Mouse (Mus musculus): Measurements from ENCODE around the gene Nos1ap.

Nos1ap gene

DNA sequence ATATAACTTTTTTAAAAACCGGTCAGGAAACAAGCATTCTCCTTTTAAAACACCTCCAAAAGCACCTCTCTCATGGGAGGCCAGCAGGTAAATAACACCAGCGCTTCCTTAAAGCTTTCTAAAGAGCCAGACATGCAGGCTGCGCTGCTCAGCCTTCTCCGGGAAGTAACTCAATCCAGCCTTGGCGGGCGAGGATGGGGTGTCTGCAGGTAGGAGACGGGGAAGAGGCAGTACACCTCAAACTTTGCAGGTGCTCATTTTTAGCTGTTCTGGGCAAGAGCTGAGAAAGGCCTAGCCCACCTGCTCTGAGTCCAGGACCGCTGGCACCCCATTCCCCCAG lies 812 bp downstream of the Nos1ap start:
- peak; percentile 57 for DNase-seq (ENCODE audit: low read depth, low spot score)

DNA sequence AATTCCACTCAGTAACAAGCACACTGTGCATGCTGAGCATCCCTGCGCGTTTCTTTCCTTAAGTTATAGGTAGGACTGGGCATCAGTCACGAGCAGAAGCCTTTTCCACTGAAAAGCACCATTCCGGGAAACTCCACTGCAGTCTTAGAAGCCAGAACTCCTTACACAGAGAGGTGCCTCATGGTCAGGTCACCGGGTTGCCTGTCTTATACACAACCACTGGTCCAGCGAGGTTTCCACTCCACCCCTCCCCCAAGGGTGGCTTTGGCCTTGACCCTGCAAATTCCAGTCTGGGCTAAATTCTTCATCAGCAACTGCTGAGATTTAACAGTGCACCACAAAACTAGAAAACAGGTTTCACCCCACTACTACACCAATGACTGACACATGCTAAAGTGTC lies 1.3 kb downstream of the Nos1ap start:
- DNase-seq (ENCODE audit: low read depth, low spot score) = peak; percentile 27

DNA sequence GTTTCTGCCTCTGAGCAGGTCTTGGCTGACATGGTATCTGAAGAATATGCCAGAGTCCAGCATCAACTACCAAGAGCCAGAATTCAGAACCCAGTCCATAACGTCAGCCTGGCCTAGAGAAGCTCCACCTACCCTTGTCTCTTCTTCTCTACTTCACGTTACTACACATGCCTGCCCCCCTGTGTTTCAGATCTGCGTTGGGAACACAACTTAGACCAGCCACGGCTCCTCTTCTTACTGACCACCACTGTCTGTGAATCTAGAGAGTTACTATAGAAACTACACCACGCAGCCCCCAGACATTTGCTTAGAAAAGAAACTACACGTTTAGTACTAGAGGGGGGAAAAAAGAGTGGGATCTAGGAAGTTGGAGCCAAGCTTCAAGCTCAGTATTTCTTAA lies 2.9 kb downstream of the Nos1ap start:
- DNase-seq (ENCODE audit: low read depth, low spot score) = peak; percentile 58

DNA sequence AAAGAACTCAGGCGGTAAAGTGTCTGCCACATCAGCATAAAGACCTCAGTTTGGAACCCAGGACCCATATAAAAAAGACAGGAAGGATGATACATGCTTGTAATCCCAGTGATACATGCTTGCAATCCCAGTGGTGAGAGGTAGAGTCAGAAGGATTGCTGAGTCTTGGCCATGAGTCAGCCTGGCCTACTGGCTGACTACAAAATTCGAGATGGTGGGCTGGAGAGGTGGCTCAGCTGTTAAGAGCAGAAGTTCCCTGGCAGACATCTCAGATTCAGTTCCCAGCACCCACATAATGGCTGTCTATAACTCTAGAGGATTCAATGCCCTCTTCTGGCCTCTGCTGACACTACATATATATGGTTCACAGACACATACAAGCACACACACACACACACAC lies 5.7 kb downstream of the Nos1ap start:
- peak; percentile 58 for DNase-seq (ENCODE audit: low read depth, low spot score)

DNA sequence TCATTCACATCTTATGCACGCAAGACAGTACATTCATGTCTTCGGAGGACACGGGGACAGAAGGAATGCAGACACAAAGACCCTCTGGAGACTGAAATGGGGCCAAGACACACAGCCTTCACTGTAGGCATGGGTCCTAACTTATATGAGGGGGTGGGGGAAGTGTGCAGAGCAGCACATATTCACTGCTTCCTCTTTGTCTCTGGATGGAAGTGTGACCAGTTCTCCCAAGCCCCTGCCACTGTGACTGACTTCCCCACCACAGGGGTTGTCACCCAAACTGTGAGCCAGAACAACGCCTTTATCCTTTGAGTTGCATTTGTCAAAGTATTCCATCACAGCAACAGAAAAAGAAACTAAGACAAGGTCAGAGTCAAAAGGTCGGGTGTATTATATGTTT lies 7.3 kb downstream of the Nos1ap start:
- no peak for DNase-seq (ENCODE audit: low read depth, low spot score)

DNA sequence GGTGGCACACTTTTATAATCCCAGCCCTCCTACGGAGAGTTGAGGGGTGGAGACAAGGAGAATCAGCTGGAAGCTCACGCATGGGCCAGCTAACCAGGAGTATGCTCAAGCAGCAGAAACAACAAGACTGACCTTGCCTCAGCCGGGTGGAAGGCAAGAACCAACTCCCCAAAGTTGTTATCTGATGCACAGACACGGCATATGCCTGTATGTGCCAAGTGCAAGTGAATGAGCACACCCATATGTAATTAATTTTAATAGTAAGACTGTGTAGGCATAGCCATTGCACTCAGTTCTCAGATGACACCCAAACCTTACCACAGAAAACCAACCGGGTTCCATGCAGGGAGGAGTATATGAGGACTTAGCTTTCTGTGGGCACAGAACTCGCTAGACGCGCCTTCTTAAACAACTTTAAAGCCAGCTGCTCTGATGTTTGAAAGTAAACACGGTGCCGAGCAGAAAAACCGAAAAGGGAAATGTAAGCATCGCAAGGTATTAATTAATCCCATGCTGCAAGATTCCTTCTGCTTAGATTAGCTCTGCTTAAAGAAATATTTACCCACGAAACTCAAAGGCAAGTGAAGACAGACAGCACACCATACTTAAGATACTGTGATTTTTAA lies 9.1 kb downstream of the Nos1ap start:
- DNase-seq (ENCODE audit: low read depth, low spot score) = peak; percentile 69

DNA sequence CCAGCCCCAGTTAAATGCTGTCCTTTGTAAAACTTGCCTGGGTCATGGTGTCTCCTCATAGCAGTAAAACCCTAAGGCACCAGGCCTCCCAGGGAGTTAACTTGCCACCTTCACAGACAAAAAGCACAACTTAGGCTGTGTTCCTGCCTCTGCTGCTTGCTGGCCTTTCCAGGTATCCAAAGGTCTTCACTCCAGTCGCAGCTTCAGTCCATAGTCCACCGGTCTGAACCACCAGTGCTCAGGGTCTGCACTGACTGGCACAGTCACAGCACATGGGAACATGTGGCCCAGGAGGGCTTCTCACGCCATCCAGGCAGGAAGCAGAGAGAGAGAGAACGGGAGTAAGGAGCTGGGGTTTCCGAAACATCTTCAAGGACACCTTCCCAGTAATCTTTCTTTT lies 10.2 kb downstream of the Nos1ap start:
- DNase-seq (ENCODE audit: low read depth, low spot score) = no peak

DNA sequence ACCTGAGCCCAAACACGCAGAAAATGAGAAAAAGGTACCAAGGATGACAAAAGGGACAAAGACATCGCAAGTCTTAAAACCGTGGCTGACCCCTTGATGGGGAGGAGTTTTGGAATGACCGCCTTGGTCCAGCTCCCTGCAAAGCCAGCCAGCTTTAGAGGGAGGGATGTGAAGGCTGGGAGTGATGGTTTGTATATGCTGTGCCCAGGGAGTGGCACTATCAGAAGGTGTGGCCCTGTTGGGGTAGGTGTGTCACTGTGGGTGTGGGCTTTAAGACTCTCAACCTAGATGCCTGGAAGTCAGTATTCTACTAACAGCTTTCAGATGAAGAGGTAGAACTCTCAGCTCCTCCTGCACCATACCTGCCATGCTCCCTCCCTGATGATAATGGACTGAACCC lies 10.6 kb downstream of the Nos1ap start:
- DNase-seq (ENCODE audit: low read depth, low spot score) = no peak

DNA sequence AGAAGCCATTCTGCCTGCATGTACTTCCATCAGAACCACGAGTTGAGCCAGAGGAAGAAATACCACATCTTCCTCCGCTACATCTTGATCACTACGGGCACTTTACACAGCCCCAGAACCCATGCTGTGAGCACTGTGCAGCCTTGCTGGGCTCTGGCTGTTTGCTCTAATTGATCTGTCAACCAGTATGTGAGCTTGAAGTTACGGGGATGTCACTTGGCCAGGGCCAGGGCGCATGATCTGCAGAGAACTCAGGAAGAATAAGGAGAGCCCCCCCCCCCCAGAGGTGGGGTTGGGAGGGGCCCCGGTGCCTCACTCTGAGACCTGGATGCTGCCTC lies 13.0 kb downstream of the Nos1ap start:
- no peak for DNase-seq (ENCODE audit: low read depth, low spot score)

DNA sequence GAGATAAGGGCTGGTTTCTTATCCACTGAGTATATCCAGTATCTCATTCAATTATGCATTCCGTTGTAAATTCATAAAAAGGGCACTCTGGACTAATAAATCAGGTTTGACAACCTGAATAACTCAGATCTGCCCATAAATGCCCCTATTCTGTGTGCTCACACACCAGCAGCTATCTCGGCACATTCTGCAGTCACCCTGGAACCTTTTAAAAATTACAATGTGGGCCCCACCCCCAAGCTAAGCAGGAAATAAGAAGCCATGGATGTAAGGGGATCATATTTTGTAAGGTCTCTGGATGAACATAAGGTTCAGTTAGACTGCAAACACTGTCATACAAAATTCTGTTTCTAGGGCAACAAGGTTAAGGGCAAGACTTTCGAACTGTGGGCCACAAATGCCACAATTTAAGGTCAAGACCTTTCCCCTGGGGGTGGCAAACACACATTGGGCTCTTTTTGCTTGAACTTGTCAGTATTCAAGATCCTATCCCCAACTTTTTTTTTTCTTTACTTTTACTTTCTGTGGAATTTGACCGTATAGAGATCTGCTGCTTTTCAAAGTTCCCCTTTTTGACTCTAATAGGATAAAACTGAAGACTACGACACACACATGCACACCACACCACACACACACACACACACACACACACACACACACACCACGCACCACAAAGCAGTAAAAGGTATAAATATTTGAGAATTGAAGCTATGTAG lies 13.5 kb downstream of the Nos1ap start:
- DNase-seq (ENCODE audit: low read depth, low spot score) = no peak

DNA sequence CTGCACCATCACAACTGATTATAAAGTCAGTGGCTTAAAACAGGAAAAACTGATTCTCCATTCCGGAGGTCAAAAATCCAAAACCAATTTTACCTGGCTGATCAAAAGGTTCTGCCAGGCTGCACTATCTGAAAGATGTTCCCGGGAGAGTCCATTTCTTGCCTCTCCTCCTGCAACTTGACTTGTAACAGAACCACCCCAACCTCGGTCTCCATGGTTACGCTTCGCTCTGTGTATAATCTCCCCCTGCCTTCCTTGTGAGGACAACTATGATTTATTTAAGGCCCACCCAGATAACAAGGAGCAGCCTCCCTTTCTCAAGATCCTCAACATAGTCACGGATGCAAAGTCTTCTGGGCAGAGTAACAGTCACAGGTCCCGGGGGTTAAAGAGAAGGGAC lies 16.5 kb downstream of the Nos1ap start:
- DNase-seq (ENCODE audit: low read depth, low spot score) = peak; percentile 54

DNA sequence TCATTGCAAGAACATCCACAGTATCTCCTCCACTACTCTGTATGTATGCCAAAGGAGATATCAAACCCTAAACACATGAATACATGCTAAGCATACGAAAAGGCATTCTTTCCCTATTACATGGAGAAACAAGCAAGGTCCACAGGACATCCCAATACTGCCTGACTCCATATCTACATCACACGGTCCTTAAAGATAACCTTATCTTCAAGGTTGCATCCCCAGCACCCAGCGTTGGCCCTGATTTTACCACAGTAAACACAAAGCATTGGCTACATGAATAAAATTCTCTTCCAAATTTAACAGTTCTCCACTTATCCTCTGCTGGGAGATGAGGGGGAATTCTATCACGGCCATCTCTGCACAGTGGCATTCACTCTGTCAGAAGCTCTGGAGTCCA lies 22.7 kb downstream of the Nos1ap start:
- no peak for DNase-seq (ENCODE audit: low read depth, low spot score)

DNA sequence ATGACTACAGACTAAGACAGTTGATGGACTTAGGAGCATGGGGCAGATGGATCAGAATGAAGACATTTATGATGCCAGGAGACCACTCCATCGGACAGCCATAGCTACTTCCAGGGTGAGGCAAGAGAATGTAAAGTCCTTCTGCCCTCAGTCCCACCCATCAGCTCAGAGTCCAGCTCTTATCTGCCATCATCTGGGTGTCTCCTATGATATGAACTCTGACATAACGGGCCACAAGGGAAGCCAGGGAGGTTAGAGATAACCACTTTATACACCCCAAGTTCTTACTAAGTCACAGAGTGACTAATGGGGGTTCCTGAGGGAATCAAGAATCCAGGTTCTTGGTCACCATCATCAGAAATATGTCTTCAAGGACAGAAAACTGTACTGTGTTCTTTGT lies 23.1 kb downstream of the Nos1ap start:
- no peak for DNase-seq (ENCODE audit: low read depth, low spot score)

DNA sequence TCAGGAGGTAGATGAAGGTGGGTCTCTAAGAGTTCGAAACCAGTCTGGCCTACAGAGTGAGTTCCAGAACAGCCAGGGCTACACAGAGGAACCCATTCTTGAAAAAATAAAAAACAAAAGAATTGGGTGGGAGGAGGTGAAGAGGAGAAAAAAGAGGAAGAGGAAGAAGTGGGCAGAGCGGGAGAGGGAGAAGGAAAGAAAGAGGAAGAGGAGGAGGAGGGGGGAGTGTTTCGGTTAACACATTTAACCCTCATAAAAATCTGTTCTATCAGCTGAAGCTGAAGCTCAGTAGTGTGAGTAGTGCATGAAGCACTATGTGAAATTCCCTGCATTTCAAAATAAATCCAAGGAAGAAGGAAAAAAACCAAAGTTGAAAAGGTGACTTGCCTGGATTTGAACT lies 24.7 kb downstream of the Nos1ap start:
- DNase-seq (ENCODE audit: low read depth, low spot score) = no peak

DNA sequence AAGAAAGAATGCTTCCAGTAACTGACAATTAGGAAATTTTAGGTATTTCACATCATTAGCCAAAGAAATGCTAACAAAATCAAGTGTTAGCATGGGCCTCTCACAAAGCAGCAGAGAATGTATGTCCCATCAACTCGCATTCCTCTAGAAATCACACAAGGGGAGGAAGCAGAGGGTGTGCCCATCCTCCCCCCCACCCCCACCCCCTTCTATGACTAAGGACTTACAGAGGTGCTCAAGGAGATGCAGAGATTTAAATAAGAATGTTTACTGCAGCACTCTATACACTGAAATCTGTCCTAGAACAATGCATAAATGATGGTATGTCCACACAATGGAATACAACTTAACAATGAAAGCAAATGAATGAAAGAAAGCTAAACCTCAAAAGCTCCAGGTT lies 27.2 kb downstream of the Nos1ap start:
- no peak for DNase-seq (ENCODE audit: low read depth, low spot score)

DNA sequence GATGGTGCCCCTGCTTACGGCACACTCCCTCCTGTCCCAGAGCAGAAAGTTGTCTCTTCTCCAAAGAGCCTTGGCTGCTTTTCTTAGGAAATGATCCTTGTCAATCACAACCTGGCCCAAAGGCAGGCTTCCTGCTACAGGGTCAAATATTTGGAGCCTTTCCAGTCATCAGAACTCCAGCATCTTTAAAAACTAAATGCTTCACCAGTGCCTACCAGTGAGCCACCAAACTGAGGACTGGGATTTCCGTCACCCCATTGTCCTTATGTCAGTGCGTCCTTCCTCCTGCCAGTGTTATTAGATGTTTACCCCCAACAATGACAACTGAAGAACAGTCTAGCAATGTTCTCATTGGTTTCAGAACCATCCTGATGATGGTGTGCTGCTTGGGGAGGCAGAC lies 28.9 kb downstream of the Nos1ap start:
- no peak for DNase-seq (ENCODE audit: low read depth, low spot score)

DNA sequence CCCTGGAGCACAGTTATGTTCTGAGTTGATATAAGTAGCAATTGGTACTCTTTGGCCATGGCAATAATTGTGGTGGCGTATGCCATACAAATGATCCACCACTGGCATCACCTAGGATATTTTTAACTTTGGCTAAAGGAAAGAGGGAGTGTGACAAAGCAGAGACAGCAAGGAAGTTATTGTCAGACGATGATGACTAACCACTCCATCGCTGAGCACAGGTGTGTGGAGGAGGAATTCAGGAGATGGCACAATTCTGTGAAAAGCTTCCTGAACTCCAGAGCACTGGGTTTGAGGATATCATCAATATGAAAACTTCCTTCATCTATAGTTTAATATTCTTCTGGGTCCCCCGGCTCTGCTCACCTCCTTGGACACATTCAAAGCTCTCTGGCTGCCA lies 31.7 kb downstream of the Nos1ap start:
- DNase-seq (ENCODE audit: low read depth, low spot score) = peak; percentile 78

DNA sequence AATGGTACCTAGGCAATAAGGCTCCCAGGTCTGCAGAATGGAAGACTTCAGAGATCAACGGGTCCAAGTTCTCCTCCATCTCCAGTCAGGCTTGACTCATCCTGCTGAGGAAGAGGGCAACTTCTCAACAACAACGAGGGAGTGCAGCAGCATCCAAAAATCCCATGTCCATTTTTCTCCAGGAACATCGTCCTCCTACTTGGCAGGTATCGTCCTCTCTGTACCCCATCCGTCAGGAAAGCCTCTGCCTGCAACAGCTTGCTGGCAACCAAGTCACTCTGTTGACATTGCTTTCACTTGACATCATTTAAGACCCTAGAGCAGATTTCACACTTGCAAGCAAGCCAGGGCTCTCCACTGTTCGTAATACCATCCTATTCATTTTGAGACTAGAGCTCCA lies 33.0 kb downstream of the Nos1ap start:
- no peak for DNase-seq (ENCODE audit: low read depth, low spot score)

DNA sequence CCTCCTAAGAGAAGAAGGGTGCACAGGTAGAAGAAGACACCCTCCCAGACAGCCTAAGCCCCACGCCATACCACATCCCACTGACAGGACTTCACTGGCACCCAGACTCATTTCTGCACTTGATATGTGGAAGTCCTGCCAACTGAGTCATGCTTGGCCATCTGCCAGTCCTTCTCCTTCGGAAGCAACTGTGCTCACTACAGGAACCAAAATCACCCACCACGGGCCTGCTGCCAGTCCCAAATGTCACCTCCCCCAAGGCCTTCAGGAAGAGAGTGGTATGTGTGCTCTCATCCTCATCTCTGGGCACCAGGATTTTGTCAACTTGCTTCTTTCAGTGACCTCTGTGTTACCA lies 34.7 kb downstream of the Nos1ap start:
- peak; percentile 95 for DNase-seq (ENCODE audit: low read depth, low spot score)

DNA sequence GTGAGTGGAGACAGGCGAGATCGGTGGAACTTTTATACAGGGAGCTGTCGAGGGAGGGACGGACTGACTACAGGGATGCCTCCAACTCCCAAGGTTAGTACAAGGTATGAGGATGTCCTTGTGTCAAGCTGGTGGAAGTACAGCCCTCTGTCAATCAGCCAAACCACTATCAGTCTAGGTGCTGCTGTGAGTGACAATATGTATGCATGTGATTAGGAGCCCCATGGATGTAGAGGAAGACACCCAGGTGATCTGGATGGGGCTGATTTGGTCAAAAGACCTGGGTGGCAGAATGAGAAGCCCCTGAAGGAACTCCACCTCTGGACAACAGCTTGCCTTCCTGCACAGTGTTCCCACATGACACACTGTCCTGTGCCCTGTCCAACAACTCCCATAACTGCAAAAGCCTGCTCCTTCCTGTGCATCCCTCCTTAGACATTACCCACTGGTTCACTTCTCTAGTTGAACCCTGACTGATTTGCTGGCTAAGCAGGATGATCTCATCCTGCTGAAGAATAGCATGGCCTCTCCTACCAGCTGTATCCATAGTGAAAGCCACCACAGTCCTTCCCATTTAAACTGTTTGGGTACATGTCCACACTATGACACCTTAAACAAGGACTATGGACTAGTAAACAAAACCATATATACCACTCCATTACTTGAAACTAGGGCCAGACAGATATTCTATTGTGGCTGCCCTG lies 35.3 kb downstream of the Nos1ap start:
- DNase-seq (ENCODE audit: low read depth, low spot score) = no peak

DNA sequence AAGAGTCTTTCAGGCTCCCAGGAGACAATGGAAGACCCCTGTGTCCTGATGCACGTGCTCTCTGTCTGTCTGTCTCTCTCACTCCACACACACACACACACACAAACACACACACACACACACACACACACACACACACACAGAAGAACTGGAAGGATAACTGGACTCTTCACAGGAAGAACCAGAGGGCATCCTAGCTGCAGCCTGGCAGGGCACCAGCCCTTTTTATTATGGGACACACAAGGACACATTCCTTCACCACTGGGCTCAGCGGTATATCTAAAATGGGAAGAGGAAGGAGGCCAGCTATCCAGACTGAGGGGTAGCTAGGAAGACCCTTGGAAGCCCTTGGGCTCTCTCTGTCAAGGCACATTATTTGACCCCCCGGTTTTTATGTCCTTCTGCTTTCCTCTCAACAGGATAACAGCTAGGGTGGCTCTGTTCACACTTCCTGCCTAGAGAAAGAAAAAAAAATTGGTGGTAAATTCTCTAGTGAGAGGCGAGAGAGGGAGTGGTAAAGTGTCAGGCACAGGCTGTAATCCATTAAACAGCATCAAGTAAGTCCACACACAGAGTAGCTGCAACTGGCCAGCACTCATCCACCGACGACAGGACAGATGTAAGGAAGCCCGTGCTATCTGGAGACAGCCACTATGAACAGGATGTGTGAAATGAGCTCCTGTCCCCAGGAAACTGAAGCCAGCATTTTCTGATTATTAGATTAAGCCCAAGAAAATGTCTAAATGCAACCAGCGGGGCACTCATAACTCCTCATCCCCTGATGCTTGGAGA lies 38.8 kb downstream of the Nos1ap start:
- DNase-seq (ENCODE audit: low read depth, low spot score) = no peak

DNA sequence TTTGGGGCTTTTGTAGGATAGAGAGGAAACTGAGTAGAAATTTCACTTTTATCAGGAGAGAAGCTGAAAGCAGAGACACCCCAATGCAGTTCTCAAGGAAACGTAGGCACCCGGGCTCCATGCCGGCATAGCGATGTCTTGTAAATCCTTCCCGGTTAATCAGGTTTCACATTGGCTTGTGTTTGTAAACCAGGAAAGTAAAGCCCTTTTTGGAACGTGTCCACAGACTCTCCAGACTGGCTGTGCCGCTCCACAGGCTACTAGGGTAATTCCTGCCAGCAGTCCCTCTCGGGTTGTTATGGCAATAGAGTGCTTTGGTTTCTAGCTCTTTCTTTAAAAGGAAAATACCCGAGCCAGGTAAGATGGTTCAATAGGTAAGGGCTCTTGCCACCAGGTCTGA lies 40.6 kb downstream of the Nos1ap start:
- peak; percentile 77 for DNase-seq (ENCODE audit: low read depth, low spot score)

Measured in brain, adult 2 months (tissue).